Mouse (Mus musculus): ENCODE data around the gene Ranbp3. TPM values are rescaled to one million over a fixed set of nuclear protein-coding genes. Genes with fewer than 3 reads are reported as not detected.

Ranbp3 gene
- polyA plus RNA-seq, 1 experiment, result 110 TPM

- no peak for DNase-seq (ENCODE audit: extremely low spot score in 1 of 2, low spot score in 1 of 2)
Measured at GRCm38 (mm10) chr17:56669766-56670165, 3.3 kb upstream of the Ranbp3 start.

- DNase-seq (ENCODE audit: extremely low spot score in 1 of 2, low spot score in 1 of 2), result no peak
Measured at GRCm38 (mm10) chr17:56673647-56674416, 738 bp downstream of the Ranbp3 start.

GRCm38 (mm10) chr17:56681791-56682190 is 8.7 kb downstream of the Ranbp3 start:
- no peak for DNase-seq (ENCODE audit: extremely low spot score in 1 of 2, low spot score in 1 of 2)

GRCm38 (mm10) chr17:56682880-56683279 is 9.8 kb downstream of the Ranbp3 start:
- DNase-seq (ENCODE audit: extremely low spot score in 1 of 2, low spot score in 1 of 2), result no peak

- no peak for DNase-seq (ENCODE audit: extremely low spot score in 1 of 2, low spot score in 1 of 2)
Measured at GRCm38 (mm10) chr17:56683546-56684140, 10.5 kb downstream of the Ranbp3 start.

GRCm38 (mm10) chr17:56684649-56685048 is 11.6 kb downstream of the Ranbp3 start:
- no peak for DNase-seq (ENCODE audit: extremely low spot score in 1 of 2, low spot score in 1 of 2)

GRCm38 (mm10) chr17:56686801-56687200 is 13.7 kb downstream of the Ranbp3 start:
- no peak for DNase-seq (ENCODE audit: extremely low spot score in 1 of 2, low spot score in 1 of 2)

- DNase-seq (ENCODE audit: extremely low spot score in 1 of 2, low spot score in 1 of 2), result no peak
Measured at GRCm38 (mm10) chr17:56688045-56688444, 15.0 kb downstream of the Ranbp3 start.

GRCm38 (mm10) chr17:56688689-56689088 is 15.6 kb downstream of the Ranbp3 start:
- DNase-seq (ENCODE audit: extremely low spot score in 1 of 2, low spot score in 1 of 2), result no peak

GRCm38 (mm10) chr17:56693395-56693794 is 20.3 kb downstream of the Ranbp3 start:
- DNase-seq (ENCODE audit: extremely low spot score in 1 of 2, low spot score in 1 of 2), result no peak

- peak; percentile 42 to 83 for DNase-seq (ENCODE audit: extremely low spot score in 1 of 2, low spot score in 1 of 2)
Measured at GRCm38 (mm10) chr17:56693851-56694310, 20.8 kb downstream of the Ranbp3 start.

- DNase-seq (ENCODE audit: extremely low spot score in 1 of 2, low spot score in 1 of 2), result no peak
Measured at GRCm38 (mm10) chr17:56700451-56700850, 27.4 kb downstream of the Ranbp3 start.

GRCm38 (mm10) chr17:56703038-56703437 is 29.9 kb downstream of the Ranbp3 start:
- DNase-seq (ENCODE audit: extremely low spot score in 1 of 2, low spot score in 1 of 2), result no peak

- DNase-seq (ENCODE audit: extremely low spot score in 1 of 2, low spot score in 1 of 2), result no peak
Measured at GRCm38 (mm10) chr17:56706515-56706914, 33.4 kb downstream of the Ranbp3 start.

GRCm38 (mm10) chr17:56708692-56709091 is 35.6 kb downstream of the Ranbp3 start:
- no peak for DNase-seq (ENCODE audit: extremely low spot score in 1 of 2, low spot score in 1 of 2)

GRCm38 (mm10) chr17:56709708-56710107 is 36.6 kb downstream of the Ranbp3 start:
- no peak for DNase-seq (ENCODE audit: extremely low spot score in 1 of 2, low spot score in 1 of 2)

- no peak for DNase-seq (ENCODE audit: extremely low spot score in 1 of 2, low spot score in 1 of 2)
Measured at GRCm38 (mm10) chr17:56715360-56715759, 42.3 kb downstream of the Ranbp3 start.

- no peak for DNase-seq (ENCODE audit: extremely low spot score in 1 of 2, low spot score in 1 of 2)
Measured at GRCm38 (mm10) chr17:56715914-56716654, 43.0 kb downstream of the Ranbp3 start.

- DNase-seq (ENCODE audit: extremely low spot score in 1 of 2, low spot score in 1 of 2), result peak; percentile 98 to 99
Measured at GRCm38 (mm10) chr17:56716655-56717362, 43.7 kb downstream of the Ranbp3 start.

- peak; percentile 89 to 94 for DNase-seq (ENCODE audit: extremely low spot score in 1 of 2, low spot score in 1 of 2)
Measured at GRCm38 (mm10) chr17:56717363-56718058, 44.4 kb downstream of the Ranbp3 start, which contains the start of the genes Ndufa11 and Vmac. Ndufa11 (plus strand) TSS chr17:56717767. Vmac (minus strand) TSS chr17:56718022.

Measured in frontal cortex, adult 2 months (tissue).